Mouse (Mus musculus): ENCODE measurements around the gene Gm1604a.
"Not testable (repeated sequence)": the region's sequence is repeated elsewhere in the genome, so short reads cannot be mapped to it uniquely, and the experiment has no call there.

- not testable (repeated sequence) for TF ChIP-seq CTCF (IDR thresholded peaks at IDR 0.05); POLR2A (IDR thresholded peaks at IDR 0.05; ENCODE audit: insufficient read depth, low read depth, low read length); EP300 (IDR thresholded peaks at IDR 0.05; ENCODE audit: insufficient read depth, low read depth, low read length)
Measured at GRCm38 (mm10) chr17:7014190-7014589, 11.2 kb upstream of the Gm1604a start.

All from heart, adult 2 months (tissue).